Mouse (Mus musculus): ENCODE results near the gene Rhox4d. TPM values are rescaled to one million over a fixed set of nuclear protein-coding genes. Genes with fewer than 3 reads are reported as not detected.
"Not testable (repeated sequence)": the region's sequence is repeated elsewhere in the genome, so short reads cannot be mapped to it uniquely, and the experiment has no call there.

Gene Rhox4d
- total RNA-seq (2018; cell fraction: chromatin; rRNA removed) = not detected
- total RNA-seq (2018; cell fraction: cytosol; rRNA removed) = not detected
- not detected for total RNA-seq (2018; cell fraction: nucleus; rRNA removed)
- not detected in 3 replicates for polyA plus RNA-seq (2018)

DNA sequence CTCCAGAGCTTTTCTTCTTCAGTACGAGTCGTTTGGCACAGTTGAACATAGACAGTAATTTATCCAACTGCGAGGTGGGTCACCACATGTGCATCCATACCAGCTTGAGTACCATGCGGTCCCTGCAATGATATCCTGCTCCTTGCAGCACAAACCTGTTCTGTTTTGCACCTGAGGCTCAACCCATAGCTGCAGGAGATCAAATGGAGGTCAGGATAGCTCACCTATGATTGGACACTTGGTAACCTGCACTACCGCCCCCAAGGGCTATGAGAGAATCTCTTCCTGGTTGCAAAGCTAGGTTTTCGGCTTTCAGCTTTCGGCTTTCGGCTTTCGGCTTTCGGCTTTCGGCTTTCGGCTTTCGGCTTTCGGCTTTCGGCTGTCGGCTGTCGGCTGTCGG is at the start of gene Rhox4d:
Rhox4d (plus strand) TSS at position 301 of the 400 bp plus-strand sequence.
- H3K79me2 ChIP-seq (ENCODE audit: inconsistent target); H3K36me3 ChIP-seq (ENCODE audit: inconsistent target); H3K4me3 ChIP-seq (ENCODE audit: inconsistent target); H3K27ac ChIP-seq: not testable (repeated sequence)
- 100% methylated on average over 3 of the region's 18 CpGs for WGBS (ENCODE audit: missing documents)

- not testable (repeated sequence) for H3K4me3 ChIP-seq (ENCODE audit: inconsistent target); H3K36me3 ChIP-seq (ENCODE audit: inconsistent target); H3K27ac ChIP-seq; H3K79me2 ChIP-seq (ENCODE audit: inconsistent target)
- WGBS (ENCODE audit: missing documents) = 92% methylated on average over 12 of the region's 14 CpGs
Observed at GRCm38 (mm10) chrX:37480037-37480436, 34.1 kb upstream of the Rhox4d start, which contains the start of gene Rhox4c. Gene Rhox4c (plus strand): TSS chrX:37480337.

GRCm38 (mm10) chrX:37530152-37530551 is 16.0 kb downstream of the Rhox4d start, which contains the start of gene Rhox2e:
Gene Rhox2e (plus strand): TSS chrX:37530452.
- not testable (repeated sequence) for H3K4me3 ChIP-seq (ENCODE audit: inconsistent target); H3K79me2 ChIP-seq (ENCODE audit: inconsistent target); H3K27ac ChIP-seq; H3K36me3 ChIP-seq (ENCODE audit: inconsistent target)
- WGBS (ENCODE audit: missing documents) = no CpG with 5 or more reads among the region's 8 CpGs

DNA sequence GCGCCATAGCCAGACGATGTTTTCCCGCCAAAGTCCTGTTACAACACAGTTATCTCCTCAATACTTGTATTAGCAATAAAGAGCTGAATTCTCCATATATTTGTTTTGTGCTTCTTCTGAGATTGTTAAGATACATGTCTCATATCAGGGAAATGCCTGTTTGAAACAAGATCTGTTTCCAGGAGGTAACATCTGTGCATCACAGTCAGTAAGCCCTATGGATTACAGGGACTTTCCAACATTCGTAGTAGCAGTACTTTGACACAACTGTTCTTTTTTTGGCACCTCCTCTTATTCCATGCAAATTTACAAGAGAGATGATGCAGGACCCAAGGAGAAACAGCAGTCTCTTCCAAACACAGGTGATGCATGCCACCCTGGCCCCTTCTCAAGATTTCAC is 27.6 kb downstream of the Rhox4d start, which contains the start of gene Rhox3e:
Rhox3e (plus strand) TSS at position 301 of the 400 bp plus-strand sequence.
- not testable (repeated sequence) for H3K79me2 ChIP-seq (ENCODE audit: inconsistent target); H3K36me3 ChIP-seq (ENCODE audit: inconsistent target); H3K27ac ChIP-seq; H3K4me3 ChIP-seq (ENCODE audit: inconsistent target)
- WGBS (ENCODE audit: missing documents) = no CpG with 5 or more reads among the region's 4 CpGs

- no CpG with 5 or more reads among the region's 18 CpGs for WGBS (ENCODE audit: missing documents)
- not testable (repeated sequence) for H3K79me2 ChIP-seq (ENCODE audit: inconsistent target); H3K4me3 ChIP-seq (ENCODE audit: inconsistent target)
Observed at GRCm38 (mm10) chrX:37557112-37557511, 43.0 kb downstream of the Rhox4d start, which contains the start of gene Rhox4e. Gene Rhox4e (plus strand): TSS chrX:37557412.

More at GRCm38 (mm10) chrX:37557112-37557511, 43.0 kb downstream of the Rhox4d start, which contains the start of gene Rhox4e:
- not testable (repeated sequence) for H3K36me3 ChIP-seq (ENCODE audit: inconsistent target); H3K27ac ChIP-seq

Other genes starting within 250 kb of the Rhox4d start
- gene Rhox4a, start 249.0 kb upstream of the Rhox4d start, polyA plus RNA-seq (2018) = not detected in 3 replicates
- not detected in 3 replicates for gene Rhox3a2, start 134.3 kb upstream of the Rhox4d start, polyA plus RNA-seq (2018)
- gene Rhox4a2, start 123.5 kb upstream of the Rhox4d start, polyA plus RNA-seq (2018) = not detected in 3 replicates
- not detected in 3 replicates for gene Rhox2b, start 102.3 kb upstream of the Rhox4d start, polyA plus RNA-seq (2018)
- not detected in 3 replicates for gene Rhox4b, start 81.9 kb upstream of the Rhox4d start, polyA plus RNA-seq (2018)
- gene Rhox2c, start 60.7 kb upstream of the Rhox4d start, polyA plus RNA-seq (2018) = not detected in 3 replicates
- not detected in 3 replicates for gene Rhox3c, start 55.8 kb upstream of the Rhox4d start, polyA plus RNA-seq (2018)
- gene Rhox4c, start 34.0 kb upstream of the Rhox4d start, polyA plus RNA-seq (2018) = not detected in 3 replicates
- gene Rhox2d, start 20.9 kb upstream of the Rhox4d start, polyA plus RNA-seq (2018) = not detected in 3 replicates
- not detected in 3 replicates for gene Rhox2e, start 16.1 kb downstream of the Rhox4d start, polyA plus RNA-seq (2018)
- not detected in 3 replicates for gene Rhox3e, start 27.7 kb downstream of the Rhox4d start, polyA plus RNA-seq (2018)
- not detected in 3 replicates for gene Rhox4e, start 43.1 kb downstream of the Rhox4d start, polyA plus RNA-seq (2018)
- gene Rhox2f, start 57.0 kb downstream of the Rhox4d start, polyA plus RNA-seq (2018) = not detected in 3 replicates
- gene Rhox3f, start 66.6 kb downstream of the Rhox4d start, polyA plus RNA-seq (2018) = not detected in 3 replicates
- not detected in 3 replicates for gene Rhox4f, start 93.3 kb downstream of the Rhox4d start, polyA plus RNA-seq (2018)
- gene Rhox3g, start 114.3 kb downstream of the Rhox4d start, polyA plus RNA-seq (2018) = not detected in 3 replicates
- not detected in 3 replicates for gene Rhox2g, start 129.1 kb downstream of the Rhox4d start, polyA plus RNA-seq (2018)
- gene Rhox4g, start 137.0 kb downstream of the Rhox4d start, polyA plus RNA-seq (2018) = not detected in 3 replicates
- not detected in 3 replicates for gene Rhox3h, start 154.4 kb downstream of the Rhox4d start, polyA plus RNA-seq (2018)
- not detected in 3 replicates for gene Rhox2h, start 158.9 kb downstream of the Rhox4d start, polyA plus RNA-seq (2018)